Mouse (Mus musculus) thymus, adult 2 months (tissue): ENCODE results near the gene Wdr18.
A peak's percentile ranks its signal among the peaks of the same experiment; 100 is the strongest.

Experiments used
- CTCF ChIP-seq: fragments of 200-500 bp; IDR thresholded peaks from 2 replicates; pipeline ENCODE4 v1.5.1; 2012; ENCODE audit warnings: mild to moderate bottlenecking, control low read depth, low read length, moderate library complexity, borderline replicate concordance; ENCODE audit not compliant: control insufficient read depth, poor library complexity, insufficient read depth; ENCODE audit errors: extremely low read depth
- POLR2A ChIP-seq: fragments of 200-500 bp; IDR thresholded peaks from 2 replicates; pipeline ENCODE4 v1.6.1; 2012; ENCODE audit warnings: mild to moderate bottlenecking, low read length, control low read depth, moderate library complexity; ENCODE audit not compliant: control insufficient read depth, poor library complexity, insufficient read depth; ENCODE audit errors: extremely low read depth

GRCm38 (mm10) chr10:79916808-79917531 lies 43.0 kb upstream of the Wdr18 start, which contains the start of gene Kiss1r:
- peak; percentile 82 for TF ChIP-seq POLR2A
- TF ChIP-seq CTCF: 0 out of 2 replicates have a peak, but pooled peaks have one; percentile 15
